Mouse (Mus musculus) T-cell, adult 2 months (primary cell): ENCODE measurements at regions not wholly inside any gene's neighbourhood (a gene's known extent, or its start where the extent isn't known, plus 50 kb on each side); places are given as distances from the start of the nearest gene placed in this dataset.

Source experiments
- DNase-seq: peaks from one replicate; pipeline ENCODE4 v3.0.0; 2022; ENCODE audit warnings: low spot score

DNA sequence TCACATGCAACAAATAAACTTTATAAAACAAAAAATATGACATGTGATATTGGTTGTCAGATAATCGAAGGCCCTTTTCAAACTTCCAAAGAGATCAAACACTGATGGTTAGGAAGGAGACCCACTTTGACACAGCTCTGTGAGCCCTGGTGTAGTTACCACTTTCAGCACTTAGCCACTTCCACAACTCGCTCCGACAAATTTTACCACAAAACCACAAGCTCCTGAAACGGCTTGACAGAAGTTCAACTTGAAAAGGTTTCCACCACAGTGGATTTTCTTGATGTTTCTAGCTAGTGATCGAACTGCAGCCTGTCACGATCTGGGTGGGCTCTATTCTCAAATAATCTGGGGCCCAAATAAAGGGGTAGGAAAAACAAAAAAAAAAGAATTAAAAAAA lies 742.2 kb upstream of the Zeb2 start:
- DNase-seq = no peak

DNA sequence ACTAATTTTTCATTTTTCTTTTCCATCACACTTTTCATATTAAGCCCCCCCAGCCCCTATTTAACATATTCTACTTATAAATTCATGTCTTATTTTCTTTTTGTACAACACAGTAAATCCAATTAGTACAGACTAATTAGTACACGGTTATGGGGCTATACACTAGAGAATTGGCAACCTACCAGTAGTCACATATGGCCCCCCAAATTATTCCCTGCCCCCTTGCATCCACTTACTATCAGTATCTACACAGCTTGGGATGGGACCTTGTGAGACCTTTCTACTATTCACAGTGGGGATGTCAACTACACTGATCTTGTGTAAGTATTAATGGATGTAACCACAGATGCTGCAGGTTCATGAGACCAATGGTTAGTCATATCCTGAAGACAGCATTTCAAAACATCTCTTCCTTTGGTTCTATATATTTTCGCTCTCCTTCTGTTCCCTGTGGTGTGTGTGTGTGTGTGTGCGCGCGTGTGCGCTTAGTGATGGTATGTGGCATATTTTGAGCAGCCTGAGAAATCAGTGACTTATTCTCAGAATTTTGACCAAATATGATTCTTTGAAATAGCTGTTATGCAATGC lies 732.9 kb upstream of the Zeb2 start:
- no peak for DNase-seq

DNA sequence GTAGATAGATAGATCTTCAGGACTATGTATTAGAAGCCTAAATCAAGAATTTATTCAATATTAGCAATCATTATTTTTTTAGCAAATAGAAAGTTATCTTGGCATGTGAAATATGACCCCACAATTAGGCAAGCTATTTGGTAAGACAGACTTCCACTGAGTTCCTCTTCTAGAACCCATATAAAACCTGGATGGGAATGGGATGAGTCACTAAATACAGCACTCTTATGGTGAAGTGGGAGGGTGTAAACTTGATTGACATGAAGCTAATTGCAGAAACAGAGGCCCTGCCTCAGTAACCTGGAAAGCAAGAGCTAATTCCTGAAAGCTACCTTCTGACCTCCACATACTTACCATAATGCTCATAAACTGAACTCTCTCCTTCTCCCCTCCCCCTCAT lies 723.2 kb upstream of the Zeb2 start:
- DNase-seq = no peak

DNA sequence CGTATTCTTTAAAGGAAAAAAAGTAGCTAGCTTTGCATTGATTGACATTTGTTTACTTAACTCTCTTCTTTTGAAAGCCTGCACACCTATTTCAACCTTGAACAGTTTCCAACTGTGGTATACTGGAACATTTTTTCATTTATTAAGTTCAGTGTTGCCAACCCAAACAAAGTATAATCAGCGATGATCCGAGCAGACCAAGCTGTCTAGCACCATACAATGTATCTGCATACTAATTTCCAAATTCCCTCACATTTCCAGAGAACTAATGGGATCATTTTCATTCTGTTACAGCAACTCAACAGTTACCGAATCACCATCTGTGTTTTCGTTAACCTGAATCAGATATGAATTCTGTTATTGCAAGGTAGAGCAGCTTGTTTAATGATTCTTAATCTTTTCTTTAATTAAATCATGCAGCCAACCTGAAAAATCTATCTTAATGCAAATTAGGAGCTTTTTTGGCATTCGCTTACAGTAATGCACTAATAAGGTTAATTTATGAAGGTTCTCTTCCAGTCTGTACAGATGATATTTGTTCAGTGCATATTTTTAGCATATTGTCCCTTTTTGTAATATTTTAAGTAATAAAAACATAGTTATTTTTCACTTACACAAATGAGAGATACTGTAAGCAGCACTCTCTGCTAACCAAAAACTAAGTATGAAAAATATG lies 719.5 kb upstream of the Zeb2 start:
- DNase-seq = no peak

DNA sequence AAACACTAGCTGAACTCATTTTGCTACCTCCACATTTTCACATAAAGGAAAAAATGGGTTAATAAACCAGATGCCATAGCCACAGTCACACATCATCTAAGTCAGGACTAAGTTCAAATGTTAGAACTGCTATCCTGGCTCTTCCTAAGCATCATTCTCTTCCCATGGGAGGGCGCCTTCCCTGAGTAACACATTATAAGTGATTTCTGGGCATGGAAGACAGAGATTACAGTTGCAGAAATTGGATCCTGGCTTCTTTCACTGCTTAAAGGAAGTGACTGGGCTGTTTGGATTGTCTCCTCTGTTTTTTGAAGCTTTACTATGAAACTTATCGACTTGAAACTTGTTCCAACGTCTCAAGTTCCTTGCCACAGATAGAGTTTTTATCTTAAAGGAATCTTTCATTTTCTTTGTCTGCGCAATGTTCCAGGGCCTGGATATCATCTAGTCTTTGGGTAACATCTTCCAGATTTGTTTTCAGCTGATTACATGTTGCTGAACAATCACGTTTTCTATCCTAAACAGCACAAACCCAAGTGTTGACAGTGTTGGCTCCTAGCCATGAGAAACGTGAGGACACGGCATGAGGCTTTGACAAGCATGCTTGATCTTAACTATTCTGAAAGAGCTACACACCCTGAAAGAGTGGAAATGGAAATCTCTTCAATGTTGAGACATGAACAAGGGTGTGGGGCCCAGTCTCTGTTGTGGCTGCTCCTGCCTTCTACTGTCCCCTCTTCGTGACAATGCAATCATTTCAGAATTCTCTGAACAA lies 700.9 kb upstream of the Zeb2 start:
- no peak for DNase-seq

DNA sequence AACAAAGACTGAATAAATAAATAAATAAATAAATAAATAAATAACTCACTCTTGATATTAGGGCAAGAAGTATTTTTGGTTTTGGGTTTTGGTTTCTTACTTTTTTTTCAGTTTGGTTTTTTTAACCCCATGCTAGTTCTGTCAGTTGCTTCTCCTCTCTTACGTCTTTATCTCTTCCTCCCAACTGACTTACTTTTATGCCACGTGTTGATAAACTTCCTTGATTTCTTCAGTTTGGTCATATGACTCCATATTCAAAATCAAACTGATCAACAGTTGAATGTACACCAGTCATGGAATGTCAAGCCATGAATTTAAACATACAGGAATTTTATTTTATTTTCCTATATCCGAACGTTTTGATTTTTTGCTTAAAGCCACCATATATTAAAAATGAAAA lies 697.5 kb upstream of the Zeb2 start:
- DNase-seq = no peak

DNA sequence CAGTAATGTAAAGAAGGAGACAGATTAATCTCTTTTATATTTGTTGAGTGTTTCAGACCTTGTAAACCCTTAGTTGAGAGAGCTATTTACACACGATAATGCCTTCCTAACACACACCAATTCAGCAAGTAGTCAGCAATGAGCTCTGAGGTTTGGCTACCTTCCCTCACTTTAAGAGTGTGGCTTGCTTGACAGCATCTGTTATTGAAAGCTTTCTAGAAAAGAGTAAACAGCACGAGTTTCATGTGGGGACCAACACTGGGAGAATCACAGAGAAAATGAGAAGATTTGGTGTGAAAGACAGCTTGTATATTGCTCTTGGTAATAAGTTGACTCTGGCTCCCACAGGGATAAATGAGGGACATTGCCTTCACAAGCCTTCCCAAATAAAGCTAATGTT lies 688.1 kb upstream of the Zeb2 start:
- no peak for DNase-seq

DNA sequence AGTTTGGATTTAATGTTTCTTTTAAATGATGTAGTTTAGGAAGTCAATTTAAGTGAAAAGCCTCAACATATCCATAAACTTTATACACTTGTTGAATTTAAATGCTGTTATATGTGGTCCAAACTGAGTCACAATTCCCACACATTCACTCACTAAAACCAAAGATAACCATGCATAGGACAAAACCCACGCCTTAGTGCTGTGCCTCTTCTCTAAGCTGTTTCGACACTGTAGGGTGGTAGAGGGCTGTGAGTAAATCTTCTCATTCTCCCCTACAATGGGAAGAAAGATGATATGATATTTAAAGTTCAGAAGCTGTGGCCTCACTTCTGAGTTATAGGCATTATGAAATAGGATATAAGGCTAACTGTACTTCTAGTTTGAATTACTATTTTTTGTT lies 682.9 kb upstream of the Zeb2 start:
- no peak for DNase-seq

DNA sequence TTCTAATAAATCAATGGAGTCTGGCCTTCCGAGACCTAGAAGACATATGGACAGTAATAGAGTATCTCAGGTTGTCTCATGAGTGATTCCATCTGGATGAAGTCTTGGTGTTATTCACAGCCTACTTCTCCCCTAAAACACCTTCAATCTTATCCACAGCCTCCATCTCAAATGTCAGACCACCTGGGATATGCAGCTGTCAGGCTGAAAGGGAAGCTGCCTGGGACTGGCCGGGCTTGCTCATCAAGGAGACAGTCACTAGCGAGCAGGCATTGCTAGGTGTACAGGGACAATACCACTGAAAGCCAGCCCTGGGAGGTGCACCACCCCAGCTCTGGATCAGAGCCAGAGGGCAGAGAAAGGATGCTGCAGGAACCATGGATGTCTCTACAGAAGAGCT lies 676.4 kb upstream of the Zeb2 start:
- no peak for DNase-seq

DNA sequence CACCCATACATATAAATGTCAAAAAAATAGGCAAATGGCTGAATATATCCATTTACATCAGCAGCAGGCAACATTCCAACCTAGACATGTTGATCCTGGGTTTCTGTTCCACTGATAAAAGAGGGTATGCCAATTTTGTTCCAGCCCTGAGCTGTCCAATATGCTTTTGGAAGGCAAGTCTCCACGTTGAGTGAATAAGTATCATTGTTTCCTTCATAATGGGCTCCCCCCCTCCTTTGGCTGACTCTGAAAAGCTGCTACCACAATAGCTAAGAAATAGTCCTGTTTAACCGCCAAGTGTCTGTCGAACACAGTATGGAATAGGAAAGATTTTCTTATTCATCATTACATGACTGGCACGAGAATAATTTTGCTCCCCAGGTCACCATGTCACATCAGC lies 672.5 kb upstream of the Zeb2 start:
- DNase-seq = no peak

DNA sequence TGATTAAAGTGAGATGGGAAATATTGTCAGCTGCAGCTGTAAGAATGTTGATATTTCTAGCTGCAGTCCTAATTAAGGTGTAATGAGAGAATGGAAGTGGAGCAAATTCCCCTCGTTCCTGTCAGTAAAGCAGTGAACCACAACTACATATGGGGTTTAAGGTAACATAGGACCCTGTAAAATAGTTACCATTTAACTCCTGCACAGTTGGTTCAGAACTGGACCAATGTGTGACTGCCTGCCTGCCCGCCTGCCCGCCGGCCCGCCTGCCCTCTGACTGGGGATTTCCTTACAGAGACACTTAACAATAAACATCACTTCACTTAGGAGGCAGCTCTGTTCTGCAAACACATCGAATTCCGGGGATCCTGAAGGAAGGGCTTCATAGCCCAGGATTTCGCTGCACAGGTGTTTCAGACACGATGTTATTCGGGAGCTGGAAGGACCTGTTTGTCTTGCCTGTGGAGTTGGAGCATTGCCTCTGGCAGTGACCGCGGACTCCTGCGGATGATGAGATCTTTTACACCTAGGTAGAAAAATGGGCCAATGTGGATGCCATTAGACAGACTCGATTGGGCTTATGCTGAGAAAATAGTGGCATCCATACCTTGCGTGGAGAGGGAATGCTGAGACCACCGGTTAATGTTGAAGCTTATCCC lies 670.7 kb upstream of the Zeb2 start:
- DNase-seq = no peak

DNA sequence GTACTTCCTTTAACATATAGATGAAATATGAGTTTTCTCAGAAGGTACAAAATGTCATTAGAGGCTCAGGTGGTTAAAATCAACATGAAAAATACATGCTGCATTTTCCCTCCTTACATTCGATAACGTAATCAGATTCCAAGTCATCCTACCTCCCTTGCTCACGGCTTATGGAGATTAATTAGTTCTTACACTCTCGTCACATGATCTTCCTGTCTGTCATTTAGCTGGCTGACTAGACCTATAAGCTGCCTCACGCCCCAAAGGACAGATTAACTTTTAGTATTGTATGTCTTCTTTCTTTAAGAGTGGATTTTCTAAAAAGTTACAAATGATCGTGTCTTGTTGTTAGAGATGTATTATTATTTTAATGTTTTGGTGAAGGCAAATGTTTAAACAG lies 669.6 kb upstream of the Zeb2 start:
- no peak for DNase-seq

DNA sequence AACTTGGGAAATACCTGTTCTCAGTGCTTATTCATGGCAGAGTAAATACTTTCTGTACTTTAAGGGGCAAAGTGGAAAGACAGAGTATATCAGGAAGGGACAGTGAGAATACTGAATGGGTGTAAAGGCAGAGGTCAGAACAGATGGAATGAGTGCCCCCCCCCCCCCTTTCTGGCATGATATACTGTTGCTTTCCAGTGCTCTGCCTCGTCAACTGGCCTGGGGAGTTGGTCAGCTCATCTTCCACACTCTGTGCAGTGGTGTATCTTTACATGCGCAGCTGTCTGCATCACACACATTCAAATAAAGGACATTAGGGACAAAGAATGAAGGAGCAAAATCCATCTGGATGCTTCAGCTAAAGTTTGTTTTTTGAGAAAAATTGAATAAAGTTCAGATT lies 668.5 kb upstream of the Zeb2 start:
- DNase-seq = no peak

DNA sequence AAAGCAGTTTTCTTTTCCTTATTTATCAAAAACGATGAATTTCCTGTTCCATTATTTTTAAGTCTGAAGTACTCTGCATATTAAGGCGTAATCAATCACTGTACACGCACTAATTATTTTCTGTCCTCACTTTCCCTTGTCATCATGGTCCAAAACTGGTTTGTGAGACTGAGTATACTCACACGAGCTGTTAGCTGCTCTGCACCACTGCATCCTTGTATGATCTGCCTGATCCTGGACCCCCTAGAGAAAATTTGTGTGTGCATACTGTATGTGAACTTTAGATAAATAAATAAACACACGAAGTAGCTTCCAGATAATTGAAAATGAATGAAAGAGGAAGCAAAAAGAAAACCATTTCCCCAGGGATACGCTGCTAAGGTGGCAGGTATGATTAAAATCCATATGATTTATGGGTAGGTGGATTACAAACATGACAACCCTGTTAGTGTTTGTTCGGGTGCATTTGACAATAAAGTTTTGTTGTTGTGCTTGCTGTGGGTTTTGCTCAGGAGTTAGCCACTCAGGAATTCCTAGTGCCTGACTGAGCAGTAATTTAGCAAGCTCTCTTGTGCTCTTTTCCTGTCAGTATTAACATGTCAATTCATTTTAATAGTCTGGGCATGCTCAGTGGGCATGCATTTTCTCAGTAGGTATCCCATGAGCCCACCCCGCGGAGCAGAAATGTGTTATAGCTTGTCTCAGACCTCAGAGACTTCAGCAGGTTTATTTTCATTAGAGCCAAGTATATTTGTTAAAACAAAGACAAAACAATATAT lies 666.6 kb upstream of the Zeb2 start:
- DNase-seq = no peak

DNA sequence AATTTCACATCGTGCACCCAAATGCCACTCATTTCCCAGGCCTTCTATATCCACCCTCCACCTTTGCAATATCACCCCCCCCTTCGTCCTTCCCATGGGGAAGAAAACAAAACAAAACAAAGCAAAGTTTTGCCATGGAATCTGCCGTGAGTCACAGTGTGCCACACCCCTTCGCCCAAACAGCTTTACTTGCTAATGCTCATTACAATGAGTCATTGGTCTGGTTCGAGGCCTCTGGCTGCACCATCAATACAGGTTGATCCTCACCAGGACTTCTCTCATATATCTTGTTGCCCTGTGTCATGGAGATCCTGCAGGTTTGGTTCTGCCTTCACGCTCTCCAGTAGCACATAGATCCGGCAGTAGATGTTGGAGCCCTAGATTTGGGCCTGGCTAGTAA lies 660.3 kb upstream of the Zeb2 start:
- DNase-seq = no peak

DNA sequence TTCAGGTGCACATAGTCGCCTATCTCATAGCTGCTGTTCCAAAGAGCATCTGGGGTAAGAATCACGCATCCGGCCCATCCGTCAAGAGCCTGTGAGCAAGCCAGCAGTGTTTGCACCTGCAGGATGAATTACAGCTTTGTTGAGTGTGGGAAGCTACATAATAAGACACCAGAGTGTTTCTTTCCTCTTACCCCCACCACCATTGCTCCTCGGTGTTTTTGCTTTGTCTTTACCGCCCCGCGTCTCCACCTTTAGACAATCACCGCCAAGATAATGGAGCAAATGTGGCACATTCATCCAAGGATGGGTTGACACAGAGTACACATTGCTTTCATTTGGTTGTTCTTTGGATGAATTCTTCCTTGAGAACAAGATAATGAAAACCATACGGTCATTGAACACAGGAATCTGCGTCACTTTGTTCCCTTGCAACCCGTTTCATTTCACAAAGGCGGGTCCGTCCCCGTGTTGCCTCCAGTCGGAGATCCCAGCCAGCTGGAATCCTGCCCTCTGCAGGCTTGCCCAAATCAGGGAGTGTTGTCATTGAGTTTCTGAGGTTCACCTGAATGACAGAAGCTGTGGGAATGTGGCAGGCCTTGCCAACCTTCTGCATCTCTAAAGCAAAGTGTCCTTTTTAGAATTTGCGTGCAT lies 659.4 kb upstream of the Zeb2 start:
- no peak for DNase-seq

DNA sequence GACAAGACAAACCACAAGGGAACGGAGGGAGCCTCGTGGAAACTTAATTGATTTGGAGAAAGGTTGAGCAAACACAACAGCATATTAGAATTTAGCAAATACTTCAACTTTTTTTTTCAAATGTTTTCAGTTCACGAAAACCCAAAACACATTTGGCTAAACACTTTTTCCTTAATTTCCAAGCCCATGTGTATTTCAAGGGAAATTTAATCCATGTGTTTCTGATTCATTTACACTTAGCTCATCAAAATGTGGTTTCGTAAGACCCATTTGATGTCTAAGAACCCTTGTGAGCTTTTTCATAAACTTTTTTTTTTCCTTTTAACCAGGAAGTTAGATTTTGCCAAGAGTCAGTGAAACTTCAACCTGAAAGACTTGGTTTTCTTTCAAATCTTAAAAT lies 658.5 kb upstream of the Zeb2 start:
- DNase-seq = no peak

DNA sequence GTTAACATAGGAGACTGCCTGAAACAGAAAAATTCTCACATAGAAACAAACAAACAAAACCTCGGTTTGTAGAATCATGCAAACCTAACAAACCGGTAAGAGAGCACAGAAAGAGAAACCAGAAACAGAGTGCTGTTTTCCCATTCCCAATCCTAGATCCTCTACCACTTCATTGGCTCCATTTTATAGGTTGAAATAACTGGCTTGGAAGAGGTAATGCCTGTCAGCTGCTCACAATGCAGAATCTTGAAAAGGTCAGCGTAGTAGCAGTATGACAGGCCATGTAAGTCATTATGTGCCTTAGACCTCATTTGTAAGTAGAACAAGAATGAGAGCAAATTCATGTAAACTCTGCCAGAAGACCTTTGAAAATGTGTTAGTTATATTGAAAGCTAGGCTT lies 657.2 kb upstream of the Zeb2 start:
- DNase-seq = no peak

DNA sequence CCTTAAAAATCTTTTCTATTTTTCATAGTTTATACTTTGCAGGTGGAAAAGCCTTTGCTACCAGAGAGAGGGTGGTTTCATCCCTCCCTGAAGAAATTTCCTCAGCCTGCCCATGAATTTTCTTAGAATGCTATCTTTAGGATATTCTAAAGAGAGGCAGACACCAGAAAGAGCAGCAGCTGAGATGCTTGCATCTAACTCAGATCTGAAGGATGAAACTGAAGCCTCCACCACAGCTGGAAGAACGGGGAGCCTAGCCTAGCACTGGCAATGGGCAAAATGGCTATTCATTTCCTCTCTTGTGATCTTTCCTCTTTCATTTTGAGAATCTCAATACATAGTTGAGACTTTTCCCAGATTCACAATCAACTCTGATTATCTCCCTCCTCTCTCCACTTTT lies 640.0 kb upstream of the Zeb2 start:
- no peak for DNase-seq

DNA sequence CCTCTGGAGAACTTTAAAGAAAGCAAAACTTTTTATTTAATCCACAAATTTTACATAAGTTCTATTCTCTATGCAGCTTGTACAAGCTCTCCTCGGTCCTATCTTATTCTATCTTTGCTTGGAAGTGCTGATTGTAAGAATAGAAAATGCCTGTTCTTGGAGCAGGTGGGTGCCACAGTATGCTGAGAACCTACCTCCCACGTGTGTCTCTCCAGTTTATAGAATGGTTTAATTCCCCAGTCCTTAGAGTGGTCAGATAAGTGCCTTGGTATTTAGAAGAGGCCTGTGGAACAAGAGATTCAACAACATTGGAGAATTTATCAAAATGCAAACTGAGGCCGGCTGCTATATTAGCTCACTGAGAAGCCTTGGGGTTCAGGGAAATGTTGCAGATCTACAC lies 639.2 kb upstream of the Zeb2 start:
- no peak for DNase-seq

DNA sequence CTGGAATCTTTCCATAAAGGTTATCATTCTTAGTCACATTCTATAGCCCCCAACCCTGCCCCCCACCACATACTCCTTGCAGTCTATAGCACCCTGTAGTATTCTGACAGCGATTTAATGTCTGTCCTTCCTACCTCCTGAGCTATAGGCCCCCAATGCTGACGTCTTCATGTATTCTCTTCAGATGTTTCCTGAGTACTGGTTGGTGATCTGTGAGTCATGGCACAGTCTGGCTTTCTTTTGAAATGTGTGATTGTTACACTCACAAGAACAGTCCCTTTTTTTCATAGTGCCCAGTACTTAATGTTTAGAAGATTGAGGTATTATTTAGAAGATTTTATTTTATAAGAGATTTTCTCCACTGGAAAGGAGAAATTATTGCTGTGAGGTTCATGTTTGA lies 634.6 kb upstream of the Zeb2 start:
- no peak for DNase-seq

DNA sequence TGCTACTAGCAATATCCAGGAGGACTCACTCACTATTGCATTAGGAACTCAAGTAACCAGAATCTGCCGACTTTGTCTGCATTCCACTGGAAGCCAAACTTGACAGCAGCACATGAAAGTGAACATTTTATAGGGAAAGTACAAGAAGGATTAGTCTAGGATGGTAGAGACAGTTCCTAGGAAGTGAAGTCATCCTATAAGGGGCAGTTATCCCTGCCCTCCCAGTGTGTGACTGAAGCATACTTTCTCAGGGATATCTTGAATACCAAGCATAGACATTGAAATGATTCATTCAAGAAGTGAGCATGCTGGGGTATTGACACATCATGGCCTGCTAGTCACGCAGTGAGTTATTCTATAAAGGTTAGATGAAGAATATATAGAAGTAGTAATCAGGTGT lies 632.2 kb upstream of the Zeb2 start:
- no peak for DNase-seq
